ENCODE assay signal across 8 mouse cellular contexts in genomic region chr10:128338415-128338814, GRCm38 (mm10). TPM values are rescaled to one million over a fixed set of nuclear protein-coding genes. Genes with fewer than 3 reads are reported as not detected.
DNase-seq lines count a peak whose midpoint lies in the region; ATAC-seq and TF ChIP-seq lines count a peak whose summit lies in the region.

No protein-coding gene starts in this region.

- peak overlapping the region; percentile 92 for H3K27ac ChIP-seq in lung, postnatal 0 days (ENCODE audit: low read length)
- H3K27ac ChIP-seq in embryonic facial prominence, embryonic 11.5 days (replicated peaks; ENCODE audit: low read depth, low read length) = 0 out of 2 replicates have a peak overlapping the region, but pooled peaks have one; percentile 89
- H3K27ac ChIP-seq in intestine, postnatal 0 days (ENCODE audit: low read depth, low read length) = peak overlapping the region; percentile 94
- H3K27ac ChIP-seq in neural tube, embryonic 14.5 days (ENCODE audit: low read depth, low read length) = no peak overlapping the region

- DNase-seq in lung, postnatal 0 days (ENCODE audit: low spot score) = peak; percentile 36
- no peak for DNase-seq in lung, postnatal 25 days (ENCODE audit: low spot score)
- no peak for DNase-seq in embryonic facial prominence, embryonic 11.5 days (ENCODE audit: low spot score)
- no peak for DNase-seq in gastrocnemius, postnatal 36 days
- DNase-seq in thymus, adult 18-20 months = no peak
- no peak for DNase-seq in lung, postnatal 10 days

- H3K4me2 ChIP-seq in lung, postnatal 0 days (replicated peaks; ENCODE audit: low read depth, low read length) = peak overlapping the region; percentile 89
- peak overlapping the region; percentile 66 for H3K4me2 ChIP-seq in embryonic facial prominence, embryonic 11.5 days (ENCODE audit: low read depth, low read length)
- peak overlapping the region; percentile 82 for H3K4me2 ChIP-seq in intestine, postnatal 0 days (replicated peaks; ENCODE audit: low read depth)
- peak overlapping the region; percentile 79 for H3K4me2 ChIP-seq in neural tube, embryonic 14.5 days (ENCODE audit: low read depth, low read length)

- no peak for TF ChIP-seq EP300 in lung, postnatal 0 days (IDR thresholded peaks at IDR 0.05)

- H3K36me3 ChIP-seq in lung, postnatal 0 days (ENCODE audit: insufficient read depth, low read length) = no peaks in the 10 kb centered on the region
- H3K36me3 ChIP-seq in embryonic facial prominence, embryonic 11.5 days (replicated peaks; ENCODE audit: control insufficient read depth, insufficient read depth, low read depth, low read length) = no peaks in the 10 kb centered on the region
- no peaks in the 10 kb centered on the region; the same call in 1 of the 2 replicates for H3K36me3 ChIP-seq in intestine, postnatal 0 days (ENCODE audit: control insufficient read depth, insufficient read depth)
- no peaks in the 10 kb centered on the region for H3K36me3 ChIP-seq in neural tube, embryonic 14.5 days (ENCODE audit: control insufficient read depth, insufficient read depth, low read length)

- no peaks in the 10 kb centered on the region for H3K9me3 ChIP-seq in lung, postnatal 0 days (ENCODE audit: low read length)
- H3K9me3 ChIP-seq in embryonic facial prominence, embryonic 11.5 days (replicated peaks; ENCODE audit: control insufficient read depth, low read length) = no peaks in the 10 kb centered on the region
- no peaks in the 10 kb centered on the region for H3K9me3 ChIP-seq in intestine, postnatal 0 days (ENCODE audit: control insufficient read depth)
- H3K9me3 ChIP-seq in neural tube, embryonic 14.5 days (ENCODE audit: control insufficient read depth, low read length) = no peaks in the 10 kb centered on the region

- peak overlapping the region; percentile 80 for H3K9ac ChIP-seq in lung, postnatal 0 days (replicated peaks; ENCODE audit: low read depth)
- peak overlapping the region; percentile 85 for H3K9ac ChIP-seq in embryonic facial prominence, embryonic 11.5 days (replicated peaks; ENCODE audit: low read length)
- H3K9ac ChIP-seq in intestine, postnatal 0 days (ENCODE audit: low read depth, low read length) = peak overlapping the region; percentile 82
- H3K9ac ChIP-seq in neural tube, embryonic 14.5 days (replicated peaks; ENCODE audit: low read depth, low read length) = peak overlapping the region; percentile 76

- H3K4me3 ChIP-seq in lung, postnatal 0 days (ENCODE audit: low read depth, low read length) = peak overlapping the region; percentile 85
- peak overlapping the region; percentile 86 for H3K4me3 ChIP-seq in embryonic facial prominence, embryonic 11.5 days (ENCODE audit: low read depth, low read length)
- H3K4me3 ChIP-seq in intestine, postnatal 0 days (ENCODE audit: low read depth, low read length) = peak overlapping the region; percentile 62
- peak overlapping the region; percentile 79 for H3K4me3 ChIP-seq in neural tube, embryonic 14.5 days (ENCODE audit: low read depth, low read length)

- H3K4me1 ChIP-seq in lung, postnatal 0 days (ENCODE audit: insufficient read depth, low read depth, low read length) = peaks cover 5% of the 10 kb centered on the region; the same call in 1 of the 2 replicates
- H3K4me1 ChIP-seq in embryonic facial prominence, embryonic 11.5 days (ENCODE audit: control insufficient read depth, insufficient read depth, low read length) = no peaks in the 10 kb centered on the region
- peaks cover 3% of the 10 kb centered on the region; the same call in 1 of the 2 replicates for H3K4me1 ChIP-seq in intestine, postnatal 0 days (replicated peaks; ENCODE audit: control insufficient read depth, insufficient read depth, low read length)
- H3K4me1 ChIP-seq in neural tube, embryonic 14.5 days (ENCODE audit: control insufficient read depth, insufficient read depth, low read length) = peaks cover 16% of the 10 kb centered on the region

- intact Hi-C loops in gastrocnemius, postnatal 36 days (cut with DNase I) = loop anchor here (5.0 kb wide), 1 partner anchor 39 kb away; the partner anchor contains the start of gene Ankrd52

- no peak for TF ChIP-seq CTCF in lung, postnatal 0 days (IDR thresholded peaks at IDR 0.05)
- TF ChIP-seq CTCF in intestine, postnatal 0 days (IDR thresholded peaks at IDR 0.05; ENCODE audit: low read depth) = no peak

- no peaks in the 10 kb centered on the region for H3K27me3 ChIP-seq in lung, postnatal 0 days (replicated peaks; ENCODE audit: insufficient read depth, low read length)
- no peaks in the 10 kb centered on the region for H3K27me3 ChIP-seq in embryonic facial prominence, embryonic 11.5 days (ENCODE audit: control insufficient read depth, insufficient read depth, low read length)
- no peaks in the 10 kb centered on the region for H3K27me3 ChIP-seq in intestine, postnatal 0 days (replicated peaks; ENCODE audit: control insufficient read depth, insufficient read depth, low read length)
- no peaks in the 10 kb centered on the region for H3K27me3 ChIP-seq in neural tube, embryonic 14.5 days (ENCODE audit: control insufficient read depth, insufficient read depth, low read length)

- ATAC-seq in lung, postnatal 0 days = no peak
- ATAC-seq in embryonic facial prominence, embryonic 11.5 days (replicated peaks; ENCODE audit: insufficient number of reproducible peaks, low FRiP score, low TSS enrichment, low read depth) = no peak
- ATAC-seq in intestine, postnatal 0 days = peak; percentile 35
- ATAC-seq in neural tube, embryonic 14.5 days (ENCODE audit: low read depth) = no peak

- WGBS in lung, postnatal 0 days = 11% methylated on average over 5 of the region's 5 CpGs
- 20% methylated on average over 5 of the region's 5 CpGs for WGBS in embryonic facial prominence, embryonic 11.5 days
- 8% methylated on average over 5 of the region's 5 CpGs for WGBS in intestine, postnatal 0 days
- 24% methylated on average over 5 of the region's 5 CpGs for WGBS in neural tube, embryonic 14.5 days

RNA-seq across cellular contexts. Expression of gene Cs, which starts 0.9 kb away (rescaled TPM):
- 85.4 and 85.8 TPM in 2 replicates for polyA plus RNA-seq in lung, postnatal 0 days (2015; fragmentation: Nextera tagmentation; extraction: Ambion mirVana)
- polyA plus RNA-seq in embryonic facial prominence, embryonic 11.5 days (2014; fragmentation: Nextera tagmentation; extraction: Ambion mirVana) = 246 and 258 TPM in 2 replicates
- 248 and 266 TPM in 2 replicates for polyA plus RNA-seq in intestine, postnatal 0 days (2015; fragmentation: Nextera tagmentation; extraction: Ambion mirVana)
- 281 and 297 TPM in 2 replicates for polyA plus RNA-seq in neural tube, embryonic 14.5 days (2014; fragmentation: Nextera tagmentation; extraction: Ambion mirVana)
- 100 to 1,000 TPM; 586 to 610 TPM for total RNA-seq in gastrocnemius, postnatal 36 days (2021)

RNA-seq across cellular contexts. Expression of gene Cnpy2, which starts 16.2 kb away (rescaled TPM):
- 243 and 244 TPM in 2 replicates for polyA plus RNA-seq in lung, postnatal 0 days (2015; fragmentation: Nextera tagmentation; extraction: Ambion mirVana)
- 288 and 305 TPM in 2 replicates for polyA plus RNA-seq in embryonic facial prominence, embryonic 11.5 days (2014; fragmentation: Nextera tagmentation; extraction: Ambion mirVana)
- 254 and 273 TPM in 2 replicates for polyA plus RNA-seq in intestine, postnatal 0 days (2015; fragmentation: Nextera tagmentation; extraction: Ambion mirVana)
- 194 and 198 TPM in 2 replicates for polyA plus RNA-seq in neural tube, embryonic 14.5 days (2014; fragmentation: Nextera tagmentation; extraction: Ambion mirVana)
- total RNA-seq in gastrocnemius, postnatal 36 days (2021) = 10 to 100 TPM; 41.6 to 45.4 TPM

RNA-seq across cellular contexts. Expression of gene Coq10a, which starts 30.4 kb away (rescaled TPM):
- polyA plus RNA-seq in lung, postnatal 0 days (2015; fragmentation: Nextera tagmentation; extraction: Ambion mirVana) = 16.4 and 19.9 TPM in 2 replicates
- 13.2 and 13.5 TPM in 2 replicates for polyA plus RNA-seq in embryonic facial prominence, embryonic 11.5 days (2014; fragmentation: Nextera tagmentation; extraction: Ambion mirVana)
- 21.1 and 22.3 TPM in 2 replicates for polyA plus RNA-seq in intestine, postnatal 0 days (2015; fragmentation: Nextera tagmentation; extraction: Ambion mirVana)
- 51.3 and 52.7 TPM in 2 replicates for polyA plus RNA-seq in neural tube, embryonic 14.5 days (2014; fragmentation: Nextera tagmentation; extraction: Ambion mirVana)
- 100 to 1,000 TPM; 433 to 434 TPM for total RNA-seq in gastrocnemius, postnatal 36 days (2021)

RNA-seq across cellular contexts. Expression of gene Pan2, which starts 35.3 kb away (rescaled TPM):
- 19.0 and 20.2 TPM in 2 replicates for polyA plus RNA-seq in lung, postnatal 0 days (2015; fragmentation: Nextera tagmentation; extraction: Ambion mirVana)
- polyA plus RNA-seq in embryonic facial prominence, embryonic 11.5 days (2014; fragmentation: Nextera tagmentation; extraction: Ambion mirVana) = 33.6 and 35.2 TPM in 2 replicates
- 11.5 and 14.0 TPM in 2 replicates for polyA plus RNA-seq in intestine, postnatal 0 days (2015; fragmentation: Nextera tagmentation; extraction: Ambion mirVana)
- polyA plus RNA-seq in neural tube, embryonic 14.5 days (2014; fragmentation: Nextera tagmentation; extraction: Ambion mirVana) = 19.0 and 21.4 TPM in 2 replicates
- total RNA-seq in gastrocnemius, postnatal 36 days (2021) = 1 to 10 TPM; 4.4 to 5.6 TPM

RNA-seq across cellular contexts. Expression of gene Ankrd52, which starts 38.5 kb away (rescaled TPM):
- 4.2 and 4.9 TPM in 2 replicates for polyA plus RNA-seq in lung, postnatal 0 days (2015; fragmentation: Nextera tagmentation; extraction: Ambion mirVana)
- 9.3 and 10.4 TPM in 2 replicates for polyA plus RNA-seq in embryonic facial prominence, embryonic 11.5 days (2014; fragmentation: Nextera tagmentation; extraction: Ambion mirVana)
- polyA plus RNA-seq in intestine, postnatal 0 days (2015; fragmentation: Nextera tagmentation; extraction: Ambion mirVana) = 4.0 and 4.9 TPM in 2 replicates
- polyA plus RNA-seq in neural tube, embryonic 14.5 days (2014; fragmentation: Nextera tagmentation; extraction: Ambion mirVana) = 11.6 and 14.0 TPM in 2 replicates
- total RNA-seq in gastrocnemius, postnatal 36 days (2021) = 10 to 100 TPM; 50.5 to 55.7 TPM
